Mouse (Mus musculus) brain, embryonic 14.5 days (tissue): ENCODE measurements around the gene Gm21974.

ENCODE experiments used
- CTCF ChIP-seq: fragments of 200-500 bp; IDR thresholded peaks from 2 replicates; pipeline ENCODE4 v1.5.1; 2012; ENCODE audit warnings: inconsistent platforms, mild to moderate bottlenecking, moderate library complexity, borderline replicate concordance; ENCODE audit not compliant: insufficient read depth, insufficient read length; ENCODE audit errors: extremely low read depth
- POLR2A ChIP-seq: fragments of 200-500 bp; IDR thresholded peaks from 2 replicates; pipeline ENCODE4 v1.6.1; 2012; ENCODE audit warnings: mild to moderate bottlenecking, inconsistent platforms, borderline replicate concordance; ENCODE audit not compliant: poor library complexity, insufficient read depth, insufficient read length, severe bottlenecking; ENCODE audit errors: extremely low read depth

DNA sequence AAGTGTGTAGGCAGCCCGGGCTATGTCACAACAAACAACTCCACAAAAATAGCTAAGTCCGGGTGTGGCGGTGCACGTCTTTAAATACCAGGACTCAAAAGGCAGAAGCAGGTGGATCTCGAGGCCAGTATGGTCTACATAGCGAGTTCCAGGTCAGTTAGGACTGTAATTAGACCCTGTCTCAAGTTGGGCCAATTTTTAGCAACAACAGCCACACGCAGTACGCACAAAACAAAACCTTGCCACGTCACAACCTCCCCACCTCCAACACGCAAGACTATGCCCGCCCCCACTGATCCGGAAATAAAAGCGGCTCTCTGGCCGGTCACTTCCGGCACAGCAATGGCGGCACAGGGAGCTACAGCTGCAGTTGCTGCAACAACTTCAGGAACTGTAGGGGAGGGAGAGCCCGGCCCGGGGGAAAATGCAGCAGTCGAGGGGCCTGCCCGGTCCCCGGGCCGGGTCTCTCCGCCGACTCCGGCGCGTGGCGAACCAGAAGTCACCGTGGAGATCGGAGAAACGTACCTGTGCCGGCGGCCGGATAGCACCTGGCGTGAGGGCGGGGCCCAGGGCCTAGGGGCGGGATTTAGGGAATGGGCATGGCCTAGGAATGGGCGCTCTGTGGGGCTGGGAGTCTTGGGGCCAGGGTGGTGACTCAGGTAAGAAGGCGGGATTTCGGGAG is 17.1 kb upstream of the Gm21974 start, which contains the start of gene Kat8:
- TF ChIP-seq CTCF (no peak), POLR2A (0 out of 2 replicates have a peak, but pooled peaks have one; percentile 36)
